Mouse (Mus musculus) ES-E14 (cell line): ENCODE measurements around the gene Iqcn.

Experiments used
- CHD2 ChIP-seq: IDR thresholded peaks from 2 replicates; pipeline ENCODE4 v1.6.1; 2014; ENCODE audit warnings: mild to moderate bottlenecking, low read depth, low read length, inconsistent platforms
- HCFC1 ChIP-seq: IDR thresholded peaks from 2 replicates; pipeline ENCODE4 v1.6.1; 2012; ENCODE audit warnings: low read length, inconsistent platforms, borderline replicate concordance; ENCODE audit not compliant: insufficient read depth
- MAFK ChIP-seq: IDR thresholded peaks from 2 replicates; pipeline ENCODE4 v1.6.1; 2014; ENCODE audit warnings: mild to moderate bottlenecking, low read depth, low read length, inconsistent platforms; ENCODE audit not compliant: insufficient read depth
- ZNF384 ChIP-seq: IDR thresholded peaks from 2 replicates; pipeline ENCODE4 v1.6.1; 2012; ENCODE audit warnings: low read depth, low read length, inconsistent platforms

GRCm38 (mm10) chr8:70754043-70754870, 51.0 kb downstream of the Iqcn start, which contains the start of gene Rab3a:
- TF ChIP-seq ZNF384 (no peak), HCFC1 (no peak), MAFK (no peak), CHD2 (peak; percentile 92)
